Mouse (Mus musculus): ENCODE data around the gene Mpped2.

DNA sequence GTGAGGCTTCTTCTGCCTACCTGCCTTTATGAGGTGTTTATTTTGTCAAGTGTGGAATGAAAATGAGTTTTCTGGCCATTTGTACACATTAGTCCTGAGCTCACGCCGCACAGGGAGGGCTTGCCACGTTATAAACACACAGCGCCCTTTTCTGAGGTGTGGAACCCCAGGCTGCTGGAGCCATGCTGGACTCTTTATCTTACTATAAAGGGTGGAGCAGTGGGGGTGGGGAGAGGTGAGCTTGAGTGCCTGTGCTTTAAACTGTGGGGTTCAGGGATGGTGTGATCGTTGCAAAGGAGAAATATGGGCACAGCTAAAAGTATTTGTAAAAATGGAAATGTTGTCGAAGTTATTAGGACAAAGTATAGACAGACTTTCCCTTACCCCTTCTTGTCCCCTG, 18.4 kb downstream of the Mpped2 start:
- TF ChIP-seq CTCF (IDR thresholded peaks at IDR 0.05; ENCODE audit: low read depth), result no peak
- TF ChIP-seq EP300 (IDR thresholded peaks at IDR 0.05; ENCODE audit: low read depth), result no peak

Data from liver, postnatal 0 days (tissue).